Mouse (Mus musculus) mouse embryonic stem cell (cell line): ENCODE data around the gene Arf3.

Experiments used
- in situ Hi-C, 2 experiments: fragments of 300-500 bp; cut with MboI; formaldehyde crosslinking; loops; 1 replicate in 1 of 2; 3 replicates in 1 of 2; pipeline ENCODE4 v1.14.3; 2019 to 2020; ENCODE audit warnings: low sequenced_read_pairs in 2 of 2, low pct_unique_long_range_greater_than_20kb in 1 of 2, mixed read lengths in 1 of 2; ENCODE audit not compliant: unreplicated experiment in 1 of 2

Gene Arf3

GRCm38 (mm10) chr15:98792233-98793020 lies 29.4 kb upstream of the Arf3 start:
- in situ Hi-C loops: loop anchor here in 1 of 2 experiments (10.0 to 25.0 kb wide), 2 partner anchors 302 to 780 kb away; partner anchors contain the start of genes Col2a1 and Dnajc22

- in situ Hi-C loops: loop anchor here in 1 of 2 experiments (10.0 to 25.0 kb wide), 2 partner anchors 303 to 779 kb away; partner anchors contain the start of genes Col2a1 and Dnajc22
Measured at GRCm38 (mm10) chr15:98791771-98792170, 28.8 kb upstream of the Arf3 start.

DNA sequence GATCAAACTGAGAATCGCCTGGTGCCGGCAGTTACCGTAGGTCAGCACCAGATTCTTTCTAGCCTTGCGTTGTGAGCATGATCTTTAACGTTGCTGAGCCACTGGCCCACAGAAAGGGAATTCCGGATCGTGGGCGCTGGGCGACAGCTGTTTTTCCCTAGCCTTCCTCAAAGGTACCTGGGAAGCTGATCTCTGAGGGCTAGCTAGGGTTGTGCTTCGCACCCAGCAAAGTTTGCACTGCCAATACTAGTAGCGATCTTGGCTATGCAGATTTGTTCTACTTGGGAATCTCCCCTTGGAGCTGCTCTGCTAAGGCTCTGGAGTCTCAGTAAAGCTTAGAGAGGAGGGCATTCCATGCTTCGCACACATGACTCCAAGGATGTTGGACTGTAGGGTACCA lies 28.2 kb upstream of the Arf3 start:
- in situ Hi-C loops: loop anchor here in 1 of 2 experiments (10.0 to 25.0 kb wide), 2 partner anchors 304 to 779 kb away; partner anchors contain the start of genes Col2a1 and Dnajc22

DNA sequence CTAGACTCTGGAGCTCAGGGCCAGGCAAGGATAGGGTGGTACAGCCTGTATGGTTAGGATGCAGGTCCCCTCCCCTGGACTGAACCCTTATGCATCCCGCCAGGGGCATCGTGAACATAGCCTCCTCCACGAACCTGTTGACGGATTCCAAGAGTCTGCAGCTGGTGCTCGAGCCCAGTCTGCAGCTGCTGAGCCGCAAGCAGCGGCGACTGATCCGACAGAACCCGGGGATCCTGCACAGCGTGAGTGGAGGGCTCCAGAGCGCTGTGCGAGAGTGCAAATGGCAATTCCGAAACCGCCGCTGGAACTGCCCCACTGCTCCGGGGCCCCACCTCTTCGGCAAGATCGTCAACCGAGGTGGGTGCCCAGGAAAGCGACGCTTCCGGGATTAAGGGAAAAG lies 27.7 kb upstream of the Arf3 start:
- in situ Hi-C loops: loop anchor here in 1 of 2 experiments (10.0 to 25.0 kb wide), 2 partner anchors 304 to 778 kb away; partner anchors contain the start of genes Col2a1 and Dnajc22

DNA sequence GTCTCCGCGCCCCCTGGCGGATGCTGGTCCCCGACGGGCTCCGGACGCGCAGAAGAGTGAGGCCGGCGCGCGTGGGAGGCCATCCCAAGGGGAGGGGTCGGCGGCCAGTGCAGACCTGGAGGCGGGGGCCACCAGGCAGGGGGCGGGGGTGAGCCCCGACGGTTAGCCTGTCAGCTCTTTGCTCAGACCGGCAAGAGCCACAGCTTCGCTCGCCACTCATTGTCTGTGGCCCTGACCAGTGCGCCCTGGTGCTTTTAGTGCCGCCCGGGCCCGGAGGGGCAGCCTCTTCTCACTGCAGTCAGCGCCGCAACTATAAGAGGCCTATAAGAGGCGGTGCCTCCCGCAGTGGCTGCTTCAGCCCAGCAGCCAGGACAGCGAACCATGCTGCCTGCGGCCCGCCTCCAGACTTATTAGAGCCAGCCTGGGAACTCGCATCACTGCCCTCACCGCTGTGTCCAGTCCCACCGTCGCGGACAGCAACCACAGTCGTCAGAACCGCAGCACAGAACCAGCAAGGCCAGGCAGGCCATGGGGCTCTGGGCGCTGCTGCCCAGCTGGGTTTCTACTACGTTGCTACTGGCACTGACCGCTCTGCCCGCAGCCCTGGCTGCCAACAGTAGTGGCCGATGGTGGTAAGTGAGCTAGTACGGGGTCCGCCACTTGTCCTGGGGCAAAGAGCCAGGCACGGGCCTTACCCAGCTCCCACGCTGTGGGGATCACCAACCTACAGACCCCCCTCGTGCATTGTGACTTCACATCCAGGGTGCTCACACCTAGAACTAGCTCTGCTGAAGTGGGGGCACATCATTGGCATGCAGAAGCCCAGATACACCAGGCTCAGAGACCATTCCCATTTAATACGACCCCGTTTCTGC lies 26.9 kb upstream of the Arf3 start, which contains the start of gene Wnt1:
TSS of gene Wnt1 (plus strand) at position 197 of the 875 bp plus-strand sequence.
- in situ Hi-C loops: loop anchor here in 1 of 2 experiments (10.0 to 25.0 kb wide), 2 partner anchors 305 to 778 kb away; partner anchors contain the start of genes Col2a1 and Dnajc22

- in situ Hi-C loops: loop anchor here in 1 of 2 experiments (25.0 kb wide), 1 partner anchor 777 kb away; the partner anchor contains the start of gene Col2a1
Measured at GRCm38 (mm10) chr15:98788972-98789660, 26.1 kb upstream of the Arf3 start.

GRCm38 (mm10) chr15:98787930-98788329 lies 24.9 kb upstream of the Arf3 start:
- in situ Hi-C loops: loop anchor here in 1 of 2 experiments (25.0 kb wide), 1 partner anchor 776 kb away; the partner anchor contains the start of gene Col2a1

GRCm38 (mm10) chr15:98785744-98786143 lies 22.7 kb upstream of the Arf3 start:
- in situ Hi-C loops: loop anchor here in 1 of 2 experiments (25.0 kb wide), 1 partner anchor 773 kb away; the partner anchor contains the start of gene Col2a1

DNA sequence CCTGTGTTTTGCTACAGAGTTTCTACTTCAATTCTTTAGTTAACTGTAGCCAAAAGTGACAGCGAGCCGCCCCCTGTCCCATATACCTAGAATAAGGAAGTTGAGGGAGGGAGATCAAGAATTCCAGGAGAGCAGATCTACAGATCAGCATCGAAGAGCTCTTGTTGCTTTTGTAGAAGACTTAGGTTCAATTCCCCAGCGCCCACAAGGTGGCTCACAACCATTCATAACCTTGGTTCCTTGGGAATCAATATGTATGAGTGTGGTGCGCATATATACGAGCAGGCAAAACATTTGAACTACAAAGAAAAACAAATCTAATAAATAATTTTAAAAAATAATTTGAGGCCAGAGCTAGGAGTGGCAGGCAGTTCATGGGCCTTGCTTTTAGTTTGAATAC lies 18.2 kb upstream of the Arf3 start:
- in situ Hi-C loops: loop anchor here in 1 of 2 experiments (25.0 kb wide), 1 partner anchor 769 kb away; the partner anchor contains the start of gene Col2a1

- in situ Hi-C loops: loop anchor here in 1 of 2 experiments (25.0 kb wide), 1 partner anchor 768 kb away; the partner anchor contains the start of gene Col2a1
Measured at GRCm38 (mm10) chr15:98780573-98780972, 17.6 kb upstream of the Arf3 start.

- in situ Hi-C loops: loop anchor here in 1 of 2 experiments (25.0 kb wide), 1 partner anchor 768 kb away; the partner anchor contains the start of gene Col2a1
Measured at GRCm38 (mm10) chr15:98780075-98780474, 17.1 kb upstream of the Arf3 start.

DNA sequence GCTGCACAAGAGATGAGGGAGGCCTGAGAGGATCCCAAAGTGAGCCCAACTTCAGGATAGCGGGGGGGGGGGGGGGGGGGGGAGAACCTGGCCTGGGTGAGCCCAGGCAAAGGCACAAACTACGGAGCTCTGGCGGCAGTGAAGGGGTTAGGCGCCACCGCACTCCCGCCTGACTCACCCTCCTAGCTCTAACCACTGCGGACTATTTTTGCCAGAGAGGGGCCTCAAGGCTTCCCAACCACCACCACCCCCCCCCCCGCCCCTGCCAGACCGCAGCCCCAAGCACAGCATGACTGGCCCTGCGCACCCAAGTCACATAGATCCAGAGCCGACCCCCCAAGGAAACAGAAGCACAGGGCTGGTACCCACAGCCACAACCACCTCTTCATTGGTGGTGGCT lies 15.8 kb upstream of the Arf3 start:
- in situ Hi-C loops: loop anchor here in 1 of 2 experiments (25.0 kb wide), 1 partner anchor 767 kb away; the partner anchor contains the start of gene Col2a1

DNA sequence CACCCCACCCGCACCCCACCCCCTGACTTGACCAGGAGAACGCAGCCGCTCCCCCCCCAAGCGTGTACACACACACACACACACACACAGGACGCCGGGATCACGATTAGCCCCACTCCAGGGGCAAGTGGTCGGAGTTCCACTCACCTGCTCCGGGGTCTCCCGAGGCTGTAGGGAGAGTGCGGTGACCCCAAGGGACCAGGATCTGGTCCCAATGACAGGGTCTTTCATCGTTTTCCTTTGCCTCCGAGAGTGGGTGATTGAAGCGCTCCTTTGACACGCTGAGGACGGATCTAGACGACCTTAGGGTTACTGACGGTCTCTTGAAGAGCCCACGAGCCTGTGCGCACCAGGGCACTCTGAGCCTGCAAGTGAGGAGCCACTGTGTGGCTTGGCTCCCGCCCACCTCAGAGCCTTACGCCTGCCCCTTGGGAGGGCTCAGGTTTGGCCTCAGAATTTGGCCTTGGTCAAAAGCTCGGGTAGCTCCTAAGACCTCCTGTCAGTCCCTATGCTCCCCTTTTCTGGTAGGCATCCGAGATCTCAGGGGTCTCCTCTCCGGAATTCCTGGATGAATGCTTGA lies 15.3 kb upstream of the Arf3 start:
- in situ Hi-C loops: loop anchor here in 1 of 2 experiments (25.0 kb wide), 1 partner anchor 766 kb away; the partner anchor contains the start of gene Col2a1

- in situ Hi-C loops: loop anchor here in 1 of 2 experiments (25.0 kb wide), 1 partner anchor 765 kb away; the partner anchor contains the start of gene Col2a1
Measured at GRCm38 (mm10) chr15:98777762-98778161, 14.7 kb upstream of the Arf3 start, which contains the start of gene Wnt10b. TSS of gene Wnt10b (minus strand) at chr15:98778150.

- in situ Hi-C loops: loop anchor here in 1 of 2 experiments (25.0 kb wide), 1 partner anchor 765 kb away; the partner anchor contains the start of gene Col2a1
Measured at GRCm38 (mm10) chr15:98777005-98777616, 14.1 kb upstream of the Arf3 start.

- in situ Hi-C loops: loop anchor here in 1 of 2 experiments (25.0 kb wide), 1 partner anchor 764 kb away; the partner anchor contains the start of gene Col2a1
Measured at GRCm38 (mm10) chr15:98776280-98777004, 13.4 kb upstream of the Arf3 start.
